Mouse (Mus musculus): Measurements from ENCODE around the gene St3gal5. TPM values are rescaled to one million over a fixed set of nuclear protein-coding genes. Genes with fewer than 3 reads are reported as not detected.

St3gal5 gene
- total and polyA plus RNA-seq, 3 experiments = 4.0 to 21.4 (median 19.8) TPM

GRCm38 (mm10) chr6:72073781-72074180 is 23.6 kb upstream of the St3gal5 start:
- in situ Hi-C loops (cut with MboI; ENCODE audit: low pct_ligation_motif_present, low pct_unique_long_range_greater_than_20kb, low sequenced_read_pairs) (no loop called here), dilution Hi-C loops (cut with MboI; ENCODE audit: extremely low pct_ligation_motif_present, extremely low pct_unique_long_range_greater_than_20kb, low sequenced_read_pairs) (no loop called here)
- Histone ChIP-seq H3K79me2 (replicated peaks; ENCODE audit: control insufficient read depth, extremely low read depth, insufficient read depth, poor library complexity, severe bottlenecking) (no peaks in the 10 kb centered on the region), H3K4me1 (ENCODE audit: control insufficient read depth in 1 of 2, insufficient read depth in 2 of 2) (no peaks in the 10 kb centered on the region), H3K27me3 (replicated peaks) (no peaks in the 10 kb centered on the region), H3K27ac (ENCODE audit: insufficient read depth, low read depth) (no peak overlapping the region), H3K9me3 (replicated peaks; ENCODE audit: low read length) (no peaks in the 10 kb centered on the region), H3K4me3 (replicated peaks in 1 of 3; ENCODE audit: low read depth in 2 of 3, low read length in 2 of 3, poor library complexity in 1 of 3) (no peak overlapping the region), H3K9ac (ENCODE audit: insufficient read depth, low read depth) (no peak overlapping the region), H3K4me2 (ENCODE audit: insufficient read depth, low read depth, poor library complexity, severe bottlenecking) (no peak overlapping the region), H3K36me3 (replicated peaks in 1 of 2; ENCODE audit: control insufficient read depth in 1 of 2, insufficient read depth in 1 of 2, low read length in 1 of 2) (no peaks in the 10 kb centered on the region)
- no peak for DNase-seq (ENCODE audit: extremely low read depth)
- no peak for TF ChIP-seq NELFE (IDR thresholded peaks at IDR 0.05; ENCODE audit: low read depth, low read length)
- TF ChIP-seq MEF2A (IDR thresholded peaks at IDR 0.05; ENCODE audit: borderline replicate concordance, low read depth, low read length) = no peak
- TF ChIP-seq MAX (IDR thresholded peaks at IDR 0.05; ENCODE audit: low read length) = no peak
- no peak for TF ChIP-seq MAFK (IDR thresholded peaks at IDR 0.05; ENCODE audit: insufficient replicate concordance, low read length)
- TF ChIP-seq JUND (conservative IDR thresholded peaks at IDR 0.05; ENCODE audit: low read depth, low read length) = no peak
- no peak for TF ChIP-seq ETS1 (conservative IDR thresholded peaks at IDR 0.05; ENCODE audit: low read depth, low read length)
- no peak for TF ChIP-seq PAX5 (IDR thresholded peaks at IDR 0.05; ENCODE audit: low read length)
- TF ChIP-seq SMC3 (IDR thresholded peaks at IDR 0.05; ENCODE audit: low read depth, low read length) = no peak
- TF ChIP-seq UBTF (IDR thresholded peaks at IDR 0.05; ENCODE audit: low read depth, low read length) = no peak
- no peak for TF ChIP-seq USF2 (conservative IDR thresholded peaks at IDR 0.05; ENCODE audit: low read depth, low read length)
- no peak for TF ChIP-seq KAT2A (IDR thresholded peaks at IDR 0.05; ENCODE audit: insufficient replicate concordance, low read length)
- no peak for TF ChIP-seq ZKSCAN1 (IDR thresholded peaks at IDR 0.05; ENCODE audit: borderline replicate concordance, low read depth, low read length)

DNA sequence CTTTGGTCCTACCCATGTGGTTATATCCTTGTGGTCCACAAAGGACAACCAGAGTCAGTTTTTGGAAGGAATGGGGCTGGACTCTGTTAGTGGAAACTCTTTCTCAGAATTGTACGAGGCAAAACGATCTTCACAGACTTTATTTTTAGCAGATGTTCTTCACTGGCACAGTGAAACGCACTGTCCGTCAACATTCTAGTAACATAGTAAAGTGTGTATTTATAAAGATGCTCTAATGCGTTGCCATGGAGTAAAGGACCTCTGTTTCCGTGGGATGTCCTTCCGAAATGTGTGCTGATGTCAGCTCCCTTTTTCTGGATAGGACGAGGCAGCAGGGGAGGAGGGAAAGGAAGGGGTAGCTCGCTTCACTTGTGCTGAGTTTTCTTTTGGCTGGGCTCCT is 20.9 kb upstream of the St3gal5 start:
- Histone ChIP-seq H3K27ac (ENCODE audit: insufficient read depth, low read depth) (no peak overlapping the region), H3K4me1 (ENCODE audit: control insufficient read depth in 1 of 2, insufficient read depth in 2 of 2) (no peaks in the 10 kb centered on the region), H3K9me3 (replicated peaks; ENCODE audit: low read length) (peaks cover 12% of the 10 kb centered on the region), H3K9ac (ENCODE audit: insufficient read depth, low read depth) (no peak overlapping the region), H3K36me3 (replicated peaks in 1 of 2; ENCODE audit: control insufficient read depth in 1 of 2, insufficient read depth in 1 of 2, low read length in 1 of 2) (no peaks in the 10 kb centered on the region), H3K4me2 (ENCODE audit: insufficient read depth, low read depth, poor library complexity, severe bottlenecking) (no peak overlapping the region), H3K27me3 (replicated peaks) (no peaks in the 10 kb centered on the region), H3K4me3 (replicated peaks in 1 of 3; ENCODE audit: low read depth in 2 of 3, low read length in 2 of 3, poor library complexity in 1 of 3) (no peak overlapping the region), H3K79me2 (replicated peaks; ENCODE audit: control insufficient read depth, extremely low read depth, insufficient read depth, poor library complexity, severe bottlenecking) (no peaks in the 10 kb centered on the region)
- no peak for DNase-seq (ENCODE audit: extremely low read depth)
- in situ Hi-C loops (cut with MboI; ENCODE audit: low pct_ligation_motif_present, low pct_unique_long_range_greater_than_20kb, low sequenced_read_pairs) = no loop called here
- TF ChIP-seq KAT2A (IDR thresholded peaks at IDR 0.05; ENCODE audit: insufficient replicate concordance, low read length) (no peak), E2F4 (IDR thresholded peaks at IDR 0.05; ENCODE audit: insufficient replicate concordance, low read depth, low read length) (no peak), POLR2AphosphoS2 (IDR thresholded peaks at IDR 0.05; ENCODE audit: low read depth, low read length) (no peak), POLR2A (IDR thresholded peaks at IDR 0.05; ENCODE audit: low read depth, low read length) (no peak), RAD21 (IDR thresholded peaks at IDR 0.05; ENCODE audit: low read depth, low read length) (no peak), PAX5 (IDR thresholded peaks at IDR 0.05; ENCODE audit: low read length) (no peak), USF1 (IDR thresholded peaks at IDR 0.05; ENCODE audit: low read depth, low read length) (no peak), MEF2A (IDR thresholded peaks at IDR 0.05; ENCODE audit: borderline replicate concordance, low read depth, low read length) (no peak), MAX (IDR thresholded peaks at IDR 0.05; ENCODE audit: low read length) (no peak), ZNF384 (IDR thresholded peaks at IDR 0.05; ENCODE audit: low read depth, low read length) (no peak), EP300 (IDR thresholded peaks at IDR 0.05; ENCODE audit: low read length) (no peak), JUND (conservative IDR thresholded peaks at IDR 0.05; ENCODE audit: low read depth, low read length) (no peak), CHD1 (IDR thresholded peaks at IDR 0.05; ENCODE audit: low read depth, low read length) (no peak), SIN3A (IDR thresholded peaks at IDR 0.05; ENCODE audit: low read length) (no peak), HCFC1 (IDR thresholded peaks at IDR 0.05; ENCODE audit: low read depth, low read length) (no peak), MYC (IDR thresholded peaks at IDR 0.05; ENCODE audit: low read depth, low read length) (no peak)
- dilution Hi-C loops (cut with MboI; ENCODE audit: extremely low pct_ligation_motif_present, extremely low pct_unique_long_range_greater_than_20kb, low sequenced_read_pairs) = no loop called here
